ENCODE assay signal across 8 mouse cellular contexts in the genomic region with DNA sequence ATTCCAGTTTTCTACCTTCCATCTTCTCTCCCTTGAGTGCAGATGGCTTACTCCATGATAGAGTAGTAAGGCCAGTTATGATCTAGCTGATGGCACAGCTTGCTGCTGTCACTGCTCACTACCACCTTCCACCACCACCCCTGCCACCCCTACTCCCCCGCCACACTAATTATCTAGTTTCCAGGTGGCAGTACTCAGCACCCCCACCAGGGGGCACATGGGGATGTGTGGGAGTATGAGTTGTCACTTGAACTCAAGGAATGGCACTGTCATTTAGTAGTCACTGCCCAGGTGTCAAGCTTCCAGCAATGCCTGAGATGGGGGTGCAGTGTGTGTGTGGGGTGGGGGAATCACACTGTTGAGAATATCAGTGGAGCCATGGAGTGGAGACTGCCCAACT.
DNase-seq lines count a peak whose midpoint lies in the region.

No protein-coding gene starts in this region.

- DNase-seq in cerebellum, adult 9-10 months = peak; percentile 44
- DNase-seq in cerebellum, adult 11-12 months = no peak
- peak; percentile 33 to 53 for DNase-seq in right cerebral cortex, adult 2 months (ENCODE audit: low spot score in 2 of 2)
- no peak for DNase-seq in right cerebral cortex, postnatal 25 days
- DNase-seq in cerebellum, postnatal 4 days (ENCODE audit: low spot score in 2 of 2) = peak; percentile 59 to 78
- peak; percentile 74 for DNase-seq in induced T-regulatory cell, adult 2 months (ENCODE audit: low read depth)
- DNase-seq in lung, postnatal 4 days = peak; percentile 66 to 79
- DNase-seq in thymus, adult 18-20 months = peak; percentile 27 to 37

Comparison
In these comparisons a context has a peak if more than half of its experiments do, and no peak if none do; other contexts are left out.
1. DNase-seq: peak in cerebellum, adult 9-10 months (single experiment), right cerebral cortex, adult 2 months (2 of 2), cerebellum, postnatal 4 days (2 of 2), induced T-regulatory cell, adult 2 months (single experiment), lung, postnatal 4 days (2 of 2) and thymus, adult 18-20 months (2 of 2); none in cerebellum, adult 11-12 months (single experiment) and right cerebral cortex, postnatal 25 days (single experiment).